Mouse (Mus musculus) MEL (cell line): ENCODE data around the gene Auts2. TPM values are rescaled to one million over a fixed set of nuclear protein-coding genes. Genes with fewer than 3 reads are reported as not detected.

Experiments
- DNase-seq: peaks from one replicate; pipeline ENCODE4 v3.0.0; 2011; ENCODE audit warnings: low read depth, low spot score
- H3K27ac ChIP-seq: 2 replicates; pipeline ENCODE4 v1.5.1; 2012; ENCODE audit warnings: low read depth, mild to moderate bottlenecking, control low read depth, low read length, moderate library complexity; ENCODE audit not compliant: control insufficient read depth
- H3K27me3 ChIP-seq, 2 experiments: fragments of 150-350 bp in 1 of 2; sonication (generic) in 1 of 2; 2 replicates each; pipeline ENCODE4 v1.6.1; 2012; ENCODE audit warnings: low read length in 2 of 2, mild to moderate bottlenecking in 2 of 2, improper control_type of control experiment in 1 of 2, moderate library complexity in 1 of 2; ENCODE audit not compliant: insufficient read depth in 2 of 2, control insufficient read depth in 1 of 2
- H3K36me3 ChIP-seq, 2 experiments: 2 replicates each; pipeline ENCODE4 v1.6.1; 2012 to 2014; ENCODE audit warnings: low read length in 2 of 2, improper control_type of control experiment in 1 of 2, inconsistent platforms in 1 of 2, mild to moderate bottlenecking in 1 of 2; ENCODE audit not compliant: insufficient read depth in 2 of 2, control insufficient read depth in 1 of 2
- H3K4me1 ChIP-seq, 2 experiments: fragments of 150-350 bp in 1 of 2; sonication (generic) in 1 of 2; 2 replicates each; pipeline ENCODE4 v1.6.1; 2012; ENCODE audit warnings: low read length in 2 of 2, improper control_type of control experiment in 1 of 2, mild to moderate bottlenecking in 1 of 2; ENCODE audit not compliant: insufficient read depth in 2 of 2, control insufficient read depth in 1 of 2
- H3K4me3 ChIP-seq, 2 experiments: fragments of 150-350 bp in 1 of 2; sonication (generic) in 1 of 2; 2 replicates each; pipeline ENCODE4 v1.5.1; 2012; ENCODE audit warnings: low read depth in 2 of 2, low read length in 2 of 2, mild to moderate bottlenecking in 2 of 2, moderate library complexity in 2 of 2, control low read depth in 1 of 2, improper control_type of control experiment in 1 of 2; ENCODE audit not compliant: control insufficient read depth in 1 of 2, insufficient read depth in 1 of 2
- H3K79me2 ChIP-seq: 2 replicates; pipeline ENCODE4 v1.6.1; 2012; ENCODE audit warnings: mild to moderate bottlenecking, low read length, moderate library complexity; ENCODE audit not compliant: control insufficient read depth, poor library complexity, insufficient read depth
- H3K9ac ChIP-seq: 2 replicates; pipeline ENCODE4 v1.6.1; 2012; ENCODE audit warnings: low read depth, mild to moderate bottlenecking, control low read depth, low read length, moderate library complexity; ENCODE audit not compliant: control insufficient read depth, poor library complexity, severe bottlenecking
- H3K9me3 ChIP-seq: fragments of 150-350 bp; sonication (generic); replicated peaks from 2 replicates; pipeline ENCODE4 v1.6.1; 2012; ENCODE audit warnings: mild to moderate bottlenecking, low read length, improper control_type of control experiment, moderate library complexity; ENCODE audit not compliant: insufficient read depth
- CHD2 ChIP-seq: IDR thresholded peaks from 2 replicates; pipeline ENCODE4 v1.6.1; 2011; ENCODE audit warnings: low read length, improper control_type of control experiment
- CTCF ChIP-seq, 3 experiments: IDR thresholded peaks in 2 of 3; conservative IDR thresholded peaks in 1 of 3; 2 replicates each; pipeline ENCODE4 v1.5.1; 2011 to 2012; ENCODE audit warnings: low read length in 3 of 3, low read depth in 2 of 3, mild to moderate bottlenecking in 2 of 3, improper control_type of control experiment in 1 of 3, inconsistent platforms in 1 of 3, mixed read lengths in 1 of 3, moderate library complexity in 1 of 3; ENCODE audit not compliant: control insufficient read depth in 1 of 3, insufficient read depth in 1 of 3, poor library complexity in 1 of 3, severe bottlenecking in 1 of 3
- ELF1 ChIP-seq: IDR thresholded peaks from 2 replicates; pipeline ENCODE4 v1.6.1; 2014; ENCODE audit warnings: low read depth, mild to moderate bottlenecking, inconsistent platforms, low read length, improper control_type of control experiment, moderate library complexity
- EP300 ChIP-seq, 2 experiments: IDR thresholded peaks; 2 replicates each; pipeline ENCODE4 v1.6.1; 2011; ENCODE audit warnings: improper control_type of control experiment in 2 of 2, low read length in 2 of 2, low read depth in 1 of 2, mild to moderate bottlenecking in 1 of 2
- ETS1 ChIP-seq: IDR thresholded peaks from 2 replicates; pipeline ENCODE4 v1.6.1; 2012; ENCODE audit warnings: low read depth, mild to moderate bottlenecking, inconsistent platforms, low read length, improper control_type of control experiment, moderate library complexity
- GABPA ChIP-seq: IDR thresholded peaks from 2 replicates; pipeline ENCODE4 v1.6.1; 2012; ENCODE audit warnings: low read depth, mild to moderate bottlenecking, inconsistent platforms, low read length, improper control_type of control experiment, moderate library complexity
- MXI1 ChIP-seq: IDR thresholded peaks from 2 replicates; pipeline ENCODE4 v1.6.1; 2011; ENCODE audit warnings: mild to moderate bottlenecking, low read depth, low read length, improper control_type of control experiment
- MYB ChIP-seq: IDR thresholded peaks from 2 replicates; pipeline ENCODE4 v1.6.1; 2011; ENCODE audit warnings: mild to moderate bottlenecking, low read depth, low read length, improper control_type of control experiment
- POLR2AphosphoS2 ChIP-seq: IDR thresholded peaks from 2 replicates; pipeline ENCODE4 v1.6.1; 2011; ENCODE audit warnings: low read length, improper control_type of control experiment
- POLR2AphosphoS5 ChIP-seq: IDR thresholded peaks from 2 replicates; pipeline ENCODE4 v1.6.1; 2012; ENCODE audit warnings: low read depth, borderline replicate concordance, mild to moderate bottlenecking, inconsistent platforms, low read length, moderate library complexity, mixed read lengths
- RAD21 ChIP-seq: IDR thresholded peaks from 2 replicates; pipeline ENCODE4 v1.6.1; 2011; ENCODE audit warnings: mild to moderate bottlenecking, low read depth, low read length, improper control_type of control experiment
- SMC3 ChIP-seq: IDR thresholded peaks from 2 replicates; pipeline ENCODE4 v1.6.1; 2011; ENCODE audit warnings: low read depth, low read length, improper control_type of control experiment
- TBP ChIP-seq: IDR thresholded peaks from 2 replicates; pipeline ENCODE4 v1.8.0; 2011; ENCODE audit warnings: low read depth, low read length, improper control_type of control experiment
- TCF12 ChIP-seq: IDR thresholded peaks from 2 replicates; pipeline ENCODE4 v1.6.1; 2014; ENCODE audit warnings: low read depth, mild to moderate bottlenecking, inconsistent platforms, low read length, improper control_type of control experiment, moderate library complexity
- UBTF ChIP-seq: IDR thresholded peaks from 2 replicates; pipeline ENCODE4 v1.6.1; 2012; ENCODE audit warnings: low read depth, mild to moderate bottlenecking, inconsistent platforms, low read length, improper control_type of control experiment, moderate library complexity, borderline replicate concordance; ENCODE audit not compliant: insufficient read depth
- USF1 ChIP-seq: IDR thresholded peaks from 2 replicates; pipeline ENCODE4 v1.6.1; 2014; ENCODE audit warnings: low read depth, mild to moderate bottlenecking, inconsistent platforms, low read length, improper control_type of control experiment, moderate library complexity
- USF2 ChIP-seq, 2 experiments: IDR thresholded peaks; 2 replicates each; pipeline ENCODE4 v1.6.1; 2011 to 2012; ENCODE audit warnings: improper control_type of control experiment in 2 of 2, low read length in 2 of 2, borderline replicate concordance in 1 of 2, inconsistent platforms in 1 of 2, low read depth in 1 of 2, mild to moderate bottlenecking in 1 of 2; ENCODE audit not compliant: insufficient read depth in 1 of 2
- polyA plus RNA-seq, 2 experiments: library from polyadenylated mRNA; stranded (reverse) in 1 of 2; unstranded in 1 of 2; fragments of >175 nt in 1 of 2; fragments of >200 nt in 1 of 2; gene quantifications; 2 replicates each; pipeline versions ENCODE4 v1.2.1 to v1.2.4; 2012; ENCODE audit warnings: low replicate concordance in 2 of 2, low read depth in 1 of 2; ENCODE audit not compliant: insufficient read length in 2 of 2, insufficient read depth in 1 of 2, missing spikeins in 1 of 2
- total RNA-seq: library from RNA; depleted of rRNA; stranded (reverse); fragments of 300-350 nt; gene quantifications from 2 replicates; pipeline ENCODE4 v1.2.3, GENCODE M21; 2012

Gene Auts2
- total and polyA plus RNA-seq, 3 experiments, result not detected

GRCm38 (mm10) chr5:131496517-131497216, 1046.5 kb downstream of the Auts2 start:
- no peak for DNase-seq
- Histone ChIP-seq H3K27me3 (no peaks in the 10 kb centered on the region), H3K9me3 (no peaks in the 10 kb centered on the region), H3K36me3 (no peaks in the 10 kb centered on the region), H3K4me1 (no peaks in the 10 kb centered on the region), H3K9ac (no peak overlapping the region), H3K27ac (no peak overlapping the region), H3K4me3 (no peak overlapping the region)
- TF ChIP-seq POLR2AphosphoS5, result no peak
- TF ChIP-seq ELF1, result no peak
- TF ChIP-seq, all 39 proteins: peak for 0
- H3K79me2 ChIP-seq, result no peaks in the 10 kb centered on the region

GRCm38 (mm10) chr5:131494564-131494963, 1048.6 kb downstream of the Auts2 start:
- no peak for TF ChIP-seq ETS1
- TF ChIP-seq MXI1, result no peak
- TF ChIP-seq USF1, result no peak
- no peak for TF ChIP-seq TCF12
- TF ChIP-seq USF2 (IDR thresholded peaks at IDR 0.05; ENCODE audit: borderline replicate concordance in 1 of 2, insufficient read depth in 1 of 2, low read depth in 1 of 2, low read length in 2 of 2), result no peak
- TF ChIP-seq POLR2AphosphoS2, result no peak
- no peak for TF ChIP-seq TBP
- no peak for TF ChIP-seq UBTF
- no peak for TF ChIP-seq CHD2
- TF ChIP-seq CTCF (IDR thresholded peaks at IDR 0.05 in 2 of 3, conservative IDR thresholded peaks at IDR 0.05 in 1 of 3; ENCODE audit: control insufficient read depth in 1 of 3, insufficient read depth in 1 of 3, low read depth in 2 of 3, low read length in 3 of 3, poor library complexity in 1 of 3, severe bottlenecking in 1 of 3), result no peak
- no peak for TF ChIP-seq SMC3
- TF ChIP-seq MYB, result no peak
- no peak for TF ChIP-seq GABPA
- TF ChIP-seq EP300 (IDR thresholded peaks at IDR 0.05; ENCODE audit: low read depth in 1 of 2, low read length in 2 of 2), result no peak
- no peak for TF ChIP-seq RAD21
- Histone ChIP-seq H3K9ac (no peak overlapping the region), H3K27ac (no peak overlapping the region), H3K4me1 (no peaks in the 10 kb centered on the region), H3K36me3 (no peaks in the 10 kb centered on the region), H3K4me3 (no peak overlapping the region), H3K79me2 (no peaks in the 10 kb centered on the region), H3K9me3 (no peaks in the 10 kb centered on the region), H3K27me3 (no peaks in the 10 kb centered on the region)
- DNase-seq, result no peak
